ENCODE assay signal across 8 mouse cellular contexts in genomic region chr11:69121741-69122335, GRCm38 (mm10). TPM values are rescaled to one million over a fixed set of nuclear protein-coding genes. Genes with fewer than 3 reads are reported as not detected.
DNase-seq lines count a peak whose midpoint lies in the region; ATAC-seq and TF ChIP-seq lines count a peak whose summit lies in the region.

No protein-coding gene starts in this region.

- H3K9me3 ChIP-seq in heart, embryonic 15.5 days (replicated peaks) = no peaks in the 10 kb centered on the region
- H3K9me3 ChIP-seq in E14TG2a.4 (ENCODE audit: low read length) = no peaks in the 10 kb centered on the region
- H3K9me3 ChIP-seq in intestine, embryonic 14.5 days (ENCODE audit: control insufficient read depth, low read length) = no peaks in the 10 kb centered on the region

- no peak for TF ChIP-seq CTCF in E14TG2a.4 (conservative IDR thresholded peaks at IDR 0.05; ENCODE audit: low read length)
- no peak for TF ChIP-seq CTCF in cortical plate, adult 2 months (IDR thresholded peaks at IDR 0.05; ENCODE audit: extremely low read depth, insufficient read depth, low read length)

- H3K36me3 ChIP-seq in heart, embryonic 15.5 days = no peaks in the 10 kb centered on the region
- no peaks in the 10 kb centered on the region for H3K36me3 ChIP-seq in E14TG2a.4 (ENCODE audit: insufficient read depth, low read length)
- H3K36me3 ChIP-seq in intestine, embryonic 14.5 days (ENCODE audit: control insufficient read depth, insufficient read depth, low read length) = no peaks in the 10 kb centered on the region

- no peak for DNase-seq in heart, adult 18-20 months
- DNase-seq in intestine, embryonic 14.5 days (ENCODE audit: low spot score) = peak; percentile 75
- DNase-seq in neural tube, embryonic 10.5 days (ENCODE audit: extremely low spot score, low spot score) = peak; percentile 71
- no peak for DNase-seq in layer of hippocampus, adult 11-12 months (ENCODE audit: low spot score)

- peak overlapping the region; percentile 94 for H3K27ac ChIP-seq in heart, embryonic 15.5 days
- H3K27ac ChIP-seq in cortical plate, adult 2 months (ENCODE audit: insufficient read depth, low read length) = no peak overlapping the region
- peak overlapping the region; percentile 76 for H3K27ac ChIP-seq in intestine, embryonic 14.5 days (ENCODE audit: low read depth)

- H3K4me2 ChIP-seq in heart, embryonic 15.5 days = peak overlapping the region; percentile 87
- H3K4me2 ChIP-seq in intestine, embryonic 14.5 days (ENCODE audit: low read length) = peak overlapping the region; percentile 94

- H3K9ac ChIP-seq in heart, embryonic 15.5 days = peak overlapping the region; percentile 67
- H3K9ac ChIP-seq in intestine, embryonic 14.5 days (ENCODE audit: low read length) = peak overlapping the region; percentile 60

- no peak for ATAC-seq in heart, embryonic 15.5 days (replicated peaks; ENCODE audit: insufficient number of reproducible peaks, insufficient read depth, low FRiP score, low read depth)
- ATAC-seq in intestine, embryonic 14.5 days (replicated peaks; ENCODE audit: low FRiP score, low TSS enrichment, low read depth) = no peak
- ATAC-seq in megakaryocyte-erythroid progenitor cell, adult 5-6 weeks (replicated peaks; ENCODE audit: low FRiP score, low TSS enrichment, poor library complexity, severe bottlenecking) = no peak

- no peaks in the 10 kb centered on the region for H3K27me3 ChIP-seq in heart, embryonic 15.5 days
- H3K27me3 ChIP-seq in E14TG2a.4 (ENCODE audit: insufficient read depth, low read length) = peaks cover 63% of the 10 kb centered on the region
- H3K27me3 ChIP-seq in intestine, embryonic 14.5 days (replicated peaks; ENCODE audit: control insufficient read depth, insufficient read depth, low read length) = 0 out of 2 replicates have a peak, but pooled peaks cover 4% of the 10 kb centered on the region

- TF ChIP-seq POLR2A in cortical plate, adult 2 months (IDR thresholded peaks at IDR 0.05; ENCODE audit: extremely low read depth, insufficient read depth, low read length) = no peak

- H3K4me1 ChIP-seq in heart, embryonic 15.5 days (replicated peaks) = peaks cover 51% of the 10 kb centered on the region
- H3K4me1 ChIP-seq in E14TG2a.4 (replicated peaks; ENCODE audit: low read depth, low read length) = peaks cover 61% of the 10 kb centered on the region
- H3K4me1 ChIP-seq in cortical plate, adult 2 months (ENCODE audit: control insufficient read depth, insufficient read depth, low read length) = no peaks in the 10 kb centered on the region
- peaks cover 33% of the 10 kb centered on the region for H3K4me1 ChIP-seq in intestine, embryonic 14.5 days (replicated peaks; ENCODE audit: control insufficient read depth, insufficient read depth, low read length)

- H3K4me3 ChIP-seq in heart, embryonic 15.5 days = peak overlapping the region; percentile 65
- peak overlapping the region; percentile 95 for H3K4me3 ChIP-seq in E14TG2a.4 (replicated peaks; ENCODE audit: low read length)
- peak overlapping the region; percentile 76 for H3K4me3 ChIP-seq in cortical plate, adult 2 months (ENCODE audit: insufficient read depth, low read length)
- H3K4me3 ChIP-seq in intestine, embryonic 14.5 days (ENCODE audit: low read depth, low read length) = peak overlapping the region; percentile 82

- WGBS in heart, embryonic 15.5 days = under 1% methylated on average over 32 of the region's 32 CpGs
- WGBS in intestine, embryonic 14.5 days = under 1% methylated on average over 26 of the region's 32 CpGs

RNA-seq across cellular contexts. Expression of gene 9130213A22Rik, which starts 0.6 kb away (rescaled TPM):
- 0.51 and 0.60 TPM in 2 replicates for polyA plus RNA-seq in heart, embryonic 15.5 days (2015; fragmentation: Nextera tagmentation; extraction: Ambion mirVana)
- under 1 TPM; 0.23 to 0.27 TPM for total RNA-seq in heart, adult 18-20 months (2021)
- 2.1 and 2.3 TPM in 2 replicates for polyA plus RNA-seq in cortical plate, adult 2 months (2012; rRNA removed)
- 0.19 and 0.30 TPM in 2 replicates for polyA plus RNA-seq in intestine, embryonic 14.5 days (2014; fragmentation: Nextera tagmentation; extraction: Ambion mirVana)
- total RNA-seq in megakaryocyte-erythroid progenitor cell, adult 5-6 weeks (2014; fragmentation: Nextera tagmentation) = not detected in 2 replicates
- not detected in 2 replicates for total RNA-seq in megakaryocyte-erythroid progenitor cell, adult 5-6 weeks (2017)

RNA-seq across cellular contexts. Expression of gene Hes7, which starts 1.6 kb away (rescaled TPM):
- polyA plus RNA-seq in heart, embryonic 15.5 days (2015; fragmentation: Nextera tagmentation; extraction: Ambion mirVana) = 0.52 and 0.57 TPM in 2 replicates
- under 1 TPM in 1 of 2 experiments, not detected in 1; 0.15 TPM for total RNA-seq in heart, adult 18-20 months (2021)
- 0.50 and 0.83 TPM in 2 replicates for polyA plus RNA-seq in cortical plate, adult 2 months (2012; rRNA removed)
- polyA plus RNA-seq in intestine, embryonic 14.5 days (2014; fragmentation: Nextera tagmentation; extraction: Ambion mirVana) = 0.28 and 0.32 TPM in 2 replicates
- not detected in 2 replicates for total RNA-seq in megakaryocyte-erythroid progenitor cell, adult 5-6 weeks (2014; fragmentation: Nextera tagmentation)
- total RNA-seq in megakaryocyte-erythroid progenitor cell, adult 5-6 weeks (2017) = not detected in 2 replicates

RNA-seq across cellular contexts. Expression of gene Aloxe3, which starts 3.9 kb away (rescaled TPM):
- polyA plus RNA-seq in heart, embryonic 15.5 days (2015; fragmentation: Nextera tagmentation; extraction: Ambion mirVana) = 0.18 and 0.37 TPM in 2 replicates
- not detected for total RNA-seq in heart, adult 18-20 months (2021)
- 8.7 and 11.6 TPM in 2 replicates for polyA plus RNA-seq in cortical plate, adult 2 months (2012; rRNA removed)
- polyA plus RNA-seq in intestine, embryonic 14.5 days (2014; fragmentation: Nextera tagmentation; extraction: Ambion mirVana) = 0.18 and 0.71 TPM in 2 replicates
- total RNA-seq in megakaryocyte-erythroid progenitor cell, adult 5-6 weeks (2014; fragmentation: Nextera tagmentation) = not detected in 2 replicates
- not detected in 2 replicates for total RNA-seq in megakaryocyte-erythroid progenitor cell, adult 5-6 weeks (2017)

RNA-seq across cellular contexts. Expression of gene Per1, which starts 26.8 kb away (rescaled TPM):
- 16.1 and 25.2 TPM in 2 replicates for polyA plus RNA-seq in heart, embryonic 15.5 days (2015; fragmentation: Nextera tagmentation; extraction: Ambion mirVana)
- 10 to 100 TPM; 38.8 to 48.5 TPM for total RNA-seq in heart, adult 18-20 months (2021)
- polyA plus RNA-seq in cortical plate, adult 2 months (2012; rRNA removed) = 48.3 and 57.6 TPM in 2 replicates
- polyA plus RNA-seq in intestine, embryonic 14.5 days (2014; fragmentation: Nextera tagmentation; extraction: Ambion mirVana) = 10.5 and 13.4 TPM in 2 replicates
- 11.3 and 17.6 TPM in 2 replicates for total RNA-seq in megakaryocyte-erythroid progenitor cell, adult 5-6 weeks (2014; fragmentation: Nextera tagmentation)
- 4.7 and 12.5 TPM in 2 replicates for total RNA-seq in megakaryocyte-erythroid progenitor cell, adult 5-6 weeks (2017)

RNA-seq across cellular contexts. Expression of gene Vamp2, which starts 33.5 kb away (rescaled TPM):
- 82.2 and 96.4 TPM in 2 replicates for polyA plus RNA-seq in heart, embryonic 15.5 days (2015; fragmentation: Nextera tagmentation; extraction: Ambion mirVana)
- 10 to 100 TPM; 53.9 to 55.4 TPM for total RNA-seq in heart, adult 18-20 months (2021)
- 1,153 and 1,156 TPM in 2 replicates for polyA plus RNA-seq in cortical plate, adult 2 months (2012; rRNA removed)
- polyA plus RNA-seq in intestine, embryonic 14.5 days (2014; fragmentation: Nextera tagmentation; extraction: Ambion mirVana) = 76.7 TPM in 2 replicates
- 46.7 and 60.3 TPM in 2 replicates for total RNA-seq in megakaryocyte-erythroid progenitor cell, adult 5-6 weeks (2014; fragmentation: Nextera tagmentation)
- 7.5 and 15.7 TPM in 2 replicates for total RNA-seq in megakaryocyte-erythroid progenitor cell, adult 5-6 weeks (2017)

Comparison
In these comparisons a context has a peak if more than half of its experiments do, and no peak if none do; other contexts are left out.
1. DNase-seq: peak in intestine, embryonic 14.5 days (single experiment) and neural tube, embryonic 10.5 days (single experiment); none in heart, adult 18-20 months (0 of 2) and layer of hippocampus, adult 11-12 months (single experiment).
2. Peak in every context shown above with its lines, with median percentiles within 50 percentile points of each other: H3K4me3 ChIP-seq.